Mouse (Mus musculus) hindbrain, embryonic 12.5 days (tissue): ENCODE measurements around the gene Elf4. TPM values are rescaled to one million over a fixed set of nuclear protein-coding genes. Genes with fewer than 3 reads are reported as not detected.
"Not testable (repeated sequence)": the region's sequence is repeated elsewhere in the genome, so short reads cannot be mapped to it uniquely, and the experiment has no call there.

ENCODE experiments used
- ATAC-seq: fragments of 200-750 bp; cut with Nextera tagmentation; 2 replicates; pipeline ENCODE4 v1.8.0; 2017; ENCODE audit warnings: moderate TSS enrichment; ENCODE audit not compliant: low FRiP score
- H3K27ac ChIP-seq: fragments of 300-500 bp; sonication (generic); 2 replicates; pipeline ENCODE4 v1.5.1; 2016; ENCODE audit warnings: mild to moderate bottlenecking
- H3K27me3 ChIP-seq: fragments of 300-500 bp; sonication (generic); 2 replicates; pipeline ENCODE4 v1.6.1; 2016; ENCODE audit warnings: mild to moderate bottlenecking
- H3K36me3 ChIP-seq: fragments of 300-500 bp; sonication (generic); 2 replicates; pipeline ENCODE4 v1.6.1; 2016; ENCODE audit warnings: mild to moderate bottlenecking
- H3K4me1 ChIP-seq: fragments of 300-500 bp; sonication (generic); 2 replicates; pipeline ENCODE4 v1.6.1; 2016
- H3K4me2 ChIP-seq: fragments of 300-500 bp; sonication (generic); replicated peaks from 2 replicates; pipeline ENCODE4 v1.6.1; 2016; ENCODE audit warnings: mild to moderate bottlenecking
- H3K4me3 ChIP-seq: fragments of 300-500 bp; sonication (generic); 2 replicates; pipeline ENCODE4 v1.5.1; 2016; ENCODE audit warnings: mild to moderate bottlenecking
- H3K9ac ChIP-seq: fragments of 300-500 bp; sonication (generic); 2 replicates; pipeline ENCODE4 v1.6.1; 2016; ENCODE audit warnings: mild to moderate bottlenecking, moderate library complexity
- H3K9me3 ChIP-seq: fragments of 300-500 bp; sonication (generic); replicated peaks from 2 replicates; pipeline ENCODE4 v1.6.1; 2016; ENCODE audit warnings: mild to moderate bottlenecking
- WGBS: fragments of 180-500 bp; shearing (Covaris S2); methylation state at CpG from one replicate; pipeline ENCODE4 v1.1.7; 2016; 5-methylcytosine and 5-hydroxymethylcytosine counted together
- polyA plus RNA-seq: library from polyadenylated mRNA; unstranded; fragments of >200 nt; fragmentation: Nextera tagmentation; extraction: Ambion mirVana; gene quantifications from 2 replicates; pipeline ENCODE4 v1.2.1, GENCODE M21; 2016

The Elf4 gene
- polyA plus RNA-seq, 1 experiment from 2014 or later: 2.1 TPM

DNA sequence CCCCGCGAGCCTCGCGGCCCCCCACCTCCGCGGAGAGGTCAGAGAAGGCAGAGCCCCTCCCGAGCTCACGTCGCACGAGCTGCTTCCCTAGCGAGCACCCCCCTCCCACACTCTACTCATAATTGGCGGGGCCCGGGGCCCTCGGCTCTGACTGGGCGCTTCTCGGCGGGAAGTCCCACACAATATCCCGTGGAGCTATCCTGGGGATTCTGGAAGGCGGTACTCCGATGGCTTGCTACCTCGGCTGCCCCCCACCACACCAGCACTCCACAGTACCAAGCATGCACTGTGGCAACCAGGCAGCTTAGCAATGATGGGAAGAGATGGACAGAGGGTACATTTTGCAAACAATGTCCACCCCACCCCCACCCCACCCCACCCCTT is 8.4 kb downstream of the Elf4 start:
- peak overlapping the region; percentile 39 for H3K4me3 ChIP-seq
- H3K4me1 ChIP-seq: no peaks in the 10 kb centered on the region
- H3K4me2 ChIP-seq: peak overlapping the region; percentile 49
- 0 out of 2 replicates have a peak, but pooled peaks cover 3% of the 10 kb centered on the region for H3K9me3 ChIP-seq
- 0 out of 2 replicates have a peak, but pooled peaks have one; percentile 4 for ATAC-seq
- 21% methylated on average over 14 of the region's 21 CpGs for WGBS
- peaks cover 48% of the 10 kb centered on the region for H3K27me3 ChIP-seq
- 0 out of 2 replicates have a peak overlapping the region, but pooled peaks have one; percentile 13 for H3K9ac ChIP-seq
- no peaks in the 10 kb centered on the region for H3K36me3 ChIP-seq
- H3K27ac ChIP-seq: no peak overlapping the region

- Histone ChIP-seq H3K9ac (peak overlapping the region; percentile 13; the same call in 1 of the 2 replicates), H3K4me2 (peak overlapping the region; percentile 49)
- ATAC-seq: peak; percentile 35; the same call in 1 of the 2 replicates
Observed at GRCm38 (mm10) chrX:48453736-48454494, 9.0 kb downstream of the Elf4 start.

GRCm38 (mm10) chrX:48452931-48453673 is 9.8 kb downstream of the Elf4 start:
- no peaks in the 10 kb centered on the region for H3K36me3 ChIP-seq
- 0 out of 2 replicates have a peak, but pooled peaks cover 3% of the 10 kb centered on the region for H3K9me3 ChIP-seq
- H3K4me2 ChIP-seq: peak overlapping the region; percentile 49
- H3K4me3 ChIP-seq: peak overlapping the region; percentile 39
- H3K9ac ChIP-seq: no peak overlapping the region; the same call in 1 of the 2 replicates
- peaks cover 48% of the 10 kb centered on the region for H3K27me3 ChIP-seq
- no peak overlapping the region for H3K27ac ChIP-seq
- no peaks in the 10 kb centered on the region for H3K4me1 ChIP-seq
- peak; percentile 42 for ATAC-seq
- WGBS: 15% methylated on average over 62 of the region's 71 CpGs

More at GRCm38 (mm10) chrX:48453736-48454494, 9.0 kb downstream of the Elf4 start:
- 21% methylated on average over 37 of the region's 91 CpGs for WGBS
- Histone ChIP-seq H3K4me3 (peak overlapping the region; percentile 39), H3K27ac (no peak overlapping the region), H3K4me1 (no peaks in the 10 kb centered on the region), H3K27me3 (peaks cover 48% of the 10 kb centered on the region), H3K36me3 (no peaks in the 10 kb centered on the region), H3K9me3 (0 out of 2 replicates have a peak, but pooled peaks cover 3% of the 10 kb centered on the region)

DNA sequence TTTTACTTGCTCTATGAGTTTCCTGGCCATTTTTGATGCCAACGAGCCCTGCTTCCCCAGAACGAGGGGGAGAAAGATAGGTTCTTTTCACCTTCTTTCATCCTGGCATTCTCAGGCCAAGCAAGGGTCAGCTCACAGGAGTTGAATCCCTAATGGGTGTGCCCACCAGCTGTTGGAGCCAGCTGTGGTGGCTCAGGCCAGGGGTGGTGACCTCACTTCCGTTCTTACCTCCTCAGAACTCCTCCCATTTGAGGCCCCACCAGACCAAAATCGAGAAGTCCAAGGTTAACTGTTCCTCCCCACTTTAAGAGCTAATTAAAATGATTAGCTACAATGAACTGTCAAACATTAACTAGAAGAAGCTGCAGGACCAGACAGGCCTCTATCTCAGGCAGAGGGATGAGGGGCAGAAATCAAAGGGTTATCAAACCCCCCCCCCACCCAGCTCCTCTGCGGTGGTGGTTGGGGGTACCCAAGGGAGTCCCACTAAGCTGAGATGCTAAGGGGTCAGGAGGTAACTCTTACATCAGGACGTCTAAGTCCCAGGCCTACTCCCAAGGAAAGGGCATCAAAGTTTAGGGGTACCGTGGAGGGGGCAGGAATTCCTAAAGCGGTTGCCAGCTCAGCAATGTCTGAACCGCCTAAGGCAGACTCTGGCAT is 10.6 kb downstream of the Elf4 start:
- Histone ChIP-seq H3K36me3 (no peaks in the 10 kb centered on the region), H3K4me1 (no peaks in the 10 kb centered on the region), H3K27me3 (peaks cover 48% of the 10 kb centered on the region), H3K4me3 (peak overlapping the region; percentile 39; the same call in 1 of the 2 replicates), H3K9ac (no peak overlapping the region), H3K4me2 (peak overlapping the region; percentile 49; the same call in 1 of the 2 replicates), H3K27ac (no peak overlapping the region), H3K9me3 (0 out of 2 replicates have a peak, but pooled peaks cover 3% of the 10 kb centered on the region)
- no peak for ATAC-seq
- 33% methylated on average over 9 of the region's 9 CpGs for WGBS

GRCm38 (mm10) chrX:48449646-48450045 is 13.3 kb downstream of the Elf4 start:
- Histone ChIP-seq H3K27ac (no peak overlapping the region), H3K27me3 (peaks cover 32% of the 10 kb centered on the region)
- no peak for ATAC-seq

DNA sequence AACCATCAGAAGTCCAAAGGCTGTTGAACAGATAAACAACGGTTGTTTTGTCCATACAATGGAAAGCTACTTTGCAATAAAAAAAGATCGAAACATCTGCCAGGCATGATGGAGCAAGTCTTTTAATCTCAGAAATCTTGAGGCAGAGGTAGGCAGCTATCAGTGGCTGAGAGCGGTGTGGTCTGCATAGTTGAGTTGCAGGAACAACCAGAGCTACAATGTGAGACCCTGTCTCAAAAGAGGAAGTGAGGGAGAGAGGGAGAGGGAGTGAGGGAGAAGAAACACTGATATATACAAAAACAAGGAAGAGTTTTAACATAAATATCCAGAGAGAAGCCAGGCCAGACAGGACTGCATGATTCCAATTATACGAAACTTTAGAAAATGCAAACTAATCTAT is 18.3 kb downstream of the Elf4 start:
- no peak for ATAC-seq
- H3K4me2 ChIP-seq: no peak overlapping the region
- H3K9ac ChIP-seq: no peak overlapping the region
- no peaks in the 10 kb centered on the region for H3K9me3 ChIP-seq
- no peaks in the 10 kb centered on the region for H3K4me1 ChIP-seq
- H3K4me3 ChIP-seq: no peak overlapping the region
- no peaks in the 10 kb centered on the region for H3K27me3 ChIP-seq
- WGBS: 93% methylated on average over 4 of the region's 4 CpGs
- H3K27ac ChIP-seq: no peak overlapping the region
- no peaks in the 10 kb centered on the region for H3K36me3 ChIP-seq

More at GRCm38 (mm10) chrX:48449646-48450045, 13.3 kb downstream of the Elf4 start:
- no peaks in the 10 kb centered on the region for H3K4me1 ChIP-seq
- 29% methylated on average over 10 of the region's 10 CpGs for WGBS
- no peak overlapping the region for H3K9ac ChIP-seq
- H3K4me2 ChIP-seq: no peak overlapping the region
- no peaks in the 10 kb centered on the region for H3K36me3 ChIP-seq
- no peak overlapping the region for H3K4me3 ChIP-seq
- H3K9me3 ChIP-seq: 0 out of 2 replicates have a peak, but pooled peaks cover 3% of the 10 kb centered on the region

- Histone ChIP-seq H3K36me3 (no peaks in the 10 kb centered on the region), H3K4me2 (no peak overlapping the region), H3K27ac (no peak overlapping the region), H3K9me3 (no peaks in the 10 kb centered on the region), H3K4me3 (no peak overlapping the region), H3K9ac (no peak overlapping the region), H3K4me1 (no peaks in the 10 kb centered on the region), H3K27me3 (no peaks in the 10 kb centered on the region)
- no peak for ATAC-seq
- WGBS: 75% methylated on average over 7 of the region's 7 CpGs
Observed at GRCm38 (mm10) chrX:48441954-48442353, 21.0 kb downstream of the Elf4 start.

DNA sequence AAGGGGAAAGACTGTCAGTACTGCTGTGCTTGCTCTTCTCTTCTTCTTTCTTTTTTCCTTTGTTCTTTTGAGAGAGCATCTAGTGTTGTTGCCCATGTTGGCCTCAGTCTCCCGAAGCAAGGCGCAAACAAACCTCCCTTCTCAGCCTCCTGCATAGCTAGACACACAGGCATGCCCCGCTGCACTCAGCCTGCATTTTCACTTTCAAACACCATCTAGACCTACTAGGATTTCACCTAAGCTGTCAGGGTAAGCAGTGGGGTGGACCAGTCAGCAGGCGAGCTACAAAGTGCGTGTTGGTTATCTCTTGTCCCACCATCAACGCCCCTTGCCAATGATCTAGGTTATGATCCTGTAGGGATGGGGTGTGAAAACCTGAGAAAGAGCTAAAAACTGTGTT is 21.4 kb downstream of the Elf4 start:
- H3K36me3 ChIP-seq: no peaks in the 10 kb centered on the region
- WGBS: 89% methylated on average over 6 of the region's 6 CpGs
- no peak overlapping the region for H3K27ac ChIP-seq
- H3K9ac ChIP-seq: no peak overlapping the region
- H3K27me3 ChIP-seq: no peaks in the 10 kb centered on the region
- no peak overlapping the region for H3K4me2 ChIP-seq
- H3K4me3 ChIP-seq: no peak overlapping the region
- no peak for ATAC-seq
- no peaks in the 10 kb centered on the region for H3K4me1 ChIP-seq
- no peaks in the 10 kb centered on the region for H3K9me3 ChIP-seq

DNA sequence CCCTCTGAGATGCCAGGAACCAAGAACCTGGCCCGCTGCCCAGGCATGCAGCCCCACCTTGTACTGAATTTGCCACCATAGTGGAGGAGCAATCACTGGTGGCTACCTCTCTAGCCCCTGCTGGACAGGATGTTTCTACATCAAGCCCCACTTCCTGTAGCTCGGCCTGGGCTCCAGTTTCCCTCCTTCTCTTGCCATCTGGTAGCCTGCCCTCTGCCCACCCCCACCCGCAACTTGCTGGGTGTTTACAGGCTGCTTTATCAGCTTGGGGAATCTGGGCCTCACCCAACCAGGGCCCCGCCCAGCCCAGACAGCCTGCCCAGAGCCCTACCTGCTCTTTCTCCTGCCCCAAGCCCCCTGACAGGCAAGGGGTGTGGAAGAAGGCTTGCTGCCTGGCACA is 23.9 kb downstream of the Elf4 start:
- 63% methylated on average over 4 of the region's 4 CpGs for WGBS
- no peaks in the 10 kb centered on the region for H3K4me1 ChIP-seq
- no peak for ATAC-seq

DNA sequence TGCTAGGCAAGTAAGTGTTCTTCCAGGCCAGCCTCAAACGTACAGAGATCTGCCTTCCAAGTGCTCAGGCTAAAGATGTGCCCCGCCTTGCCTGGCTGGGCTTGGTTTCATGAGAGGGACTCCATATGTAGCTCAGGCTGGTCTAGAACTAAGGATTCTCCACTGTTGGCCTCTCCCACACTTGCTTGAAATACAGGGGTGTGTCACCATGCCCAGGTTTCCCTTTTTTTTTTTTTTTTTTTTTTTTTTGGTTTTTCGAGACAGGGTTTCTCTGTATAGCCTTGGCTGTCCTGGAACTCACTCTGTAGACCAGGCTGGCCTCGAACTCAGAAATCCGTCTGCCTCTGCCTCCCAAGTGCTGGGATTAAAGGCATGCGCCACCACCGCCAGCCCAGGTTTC is 26.9 kb downstream of the Elf4 start:
- H3K4me3 ChIP-seq, H3K4me1 ChIP-seq, H3K27ac ChIP-seq, H3K9ac ChIP-seq, H3K27me3 ChIP-seq, H3K4me2 ChIP-seq, ATAC-seq, H3K9me3 ChIP-seq, H3K36me3 ChIP-seq: not testable (repeated sequence)
- 93% methylated on average over 6 of the region's 7 CpGs for WGBS

More for the DNA sequence above, 23.9 kb downstream of the Elf4 start:
- Histone ChIP-seq H3K27me3 (no peaks in the 10 kb centered on the region), H3K9ac (no peak overlapping the region), H3K4me2 (no peak overlapping the region), H3K27ac (no peak overlapping the region), H3K9me3 (no peaks in the 10 kb centered on the region), H3K4me3 (no peak overlapping the region), H3K36me3 (no peaks in the 10 kb centered on the region)

DNA sequence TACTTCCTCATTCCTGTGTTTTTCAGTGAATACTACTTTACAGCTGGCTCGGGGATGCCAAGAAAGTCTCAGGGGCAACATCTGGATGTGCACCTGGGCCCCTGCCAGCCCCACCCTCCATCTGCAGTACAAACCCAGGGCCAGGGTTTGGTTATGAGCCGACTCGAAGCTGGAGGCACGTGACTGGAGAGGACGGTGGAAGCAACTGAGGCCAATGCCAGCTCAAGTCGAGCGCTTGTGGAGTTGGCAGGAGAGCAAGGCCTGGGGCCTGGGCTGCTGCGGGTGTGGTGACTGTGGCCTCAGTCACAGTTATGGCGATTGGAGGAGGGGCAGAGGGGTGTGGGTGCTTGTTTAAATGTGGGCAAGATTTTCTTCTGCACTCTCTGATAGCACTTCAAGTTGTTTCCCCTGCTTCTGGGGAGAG is 27.4 kb downstream of the Elf4 start:
- Histone ChIP-seq H3K4me2 (no peak overlapping the region), H3K9ac (no peak overlapping the region), H3K4me3 (no peak overlapping the region), H3K27ac (no peak overlapping the region), H3K4me1 (no peaks in the 10 kb centered on the region), H3K9me3 (no peaks in the 10 kb centered on the region), H3K27me3 (no peaks in the 10 kb centered on the region), H3K36me3 (no peaks in the 10 kb centered on the region)
- WGBS: 88% methylated on average over 9 of the region's 9 CpGs
- ATAC-seq: no peak

DNA sequence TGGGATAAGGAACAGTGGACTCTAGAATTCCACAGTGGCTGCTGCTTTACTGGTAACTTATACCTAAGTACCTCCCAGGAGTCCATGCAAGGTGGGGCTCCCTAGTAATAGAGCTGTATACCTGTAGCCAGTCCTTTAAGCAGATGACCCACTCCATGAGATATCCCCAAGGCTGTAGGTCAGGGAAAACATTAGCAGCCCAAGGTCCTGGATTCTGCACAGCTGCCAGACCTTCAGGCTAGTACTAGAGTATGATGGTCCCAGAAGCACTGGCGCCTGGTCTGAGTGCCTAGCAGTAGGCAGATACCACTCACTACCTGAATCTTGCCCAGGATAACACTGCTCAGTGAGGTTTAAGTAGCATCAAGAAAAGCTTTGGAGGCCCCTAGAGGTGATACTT is 28.7 kb downstream of the Elf4 start:
- no peak for ATAC-seq
- no peak overlapping the region for H3K4me3 ChIP-seq
- 68% methylated on average over 1 of the region's 1 CpGs for WGBS
- no peaks in the 10 kb centered on the region for H3K27me3 ChIP-seq
- H3K27ac ChIP-seq: no peak overlapping the region
- no peaks in the 10 kb centered on the region for H3K9me3 ChIP-seq
- no peaks in the 10 kb centered on the region; the same call in 1 of the 2 replicates for H3K4me1 ChIP-seq
- H3K4me2 ChIP-seq: no peak overlapping the region
- H3K9ac ChIP-seq: no peak overlapping the region
- no peaks in the 10 kb centered on the region for H3K36me3 ChIP-seq
